Mouse (Mus musculus) thymus, adult 2 months (tissue): ENCODE measurements around the gene Tdrd5.

ENCODE experiments used
- CTCF ChIP-seq: fragments of 200-500 bp; IDR thresholded peaks from 2 replicates; pipeline ENCODE4 v1.5.1; 2012; ENCODE audit warnings: mild to moderate bottlenecking, control low read depth, low read length, moderate library complexity, borderline replicate concordance; ENCODE audit not compliant: control insufficient read depth, poor library complexity, insufficient read depth; ENCODE audit errors: extremely low read depth
- POLR2A ChIP-seq: fragments of 200-500 bp; IDR thresholded peaks from 2 replicates; pipeline ENCODE4 v1.6.1; 2012; ENCODE audit warnings: mild to moderate bottlenecking, low read length, control low read depth, moderate library complexity; ENCODE audit not compliant: control insufficient read depth, poor library complexity, insufficient read depth; ENCODE audit errors: extremely low read depth

DNA sequence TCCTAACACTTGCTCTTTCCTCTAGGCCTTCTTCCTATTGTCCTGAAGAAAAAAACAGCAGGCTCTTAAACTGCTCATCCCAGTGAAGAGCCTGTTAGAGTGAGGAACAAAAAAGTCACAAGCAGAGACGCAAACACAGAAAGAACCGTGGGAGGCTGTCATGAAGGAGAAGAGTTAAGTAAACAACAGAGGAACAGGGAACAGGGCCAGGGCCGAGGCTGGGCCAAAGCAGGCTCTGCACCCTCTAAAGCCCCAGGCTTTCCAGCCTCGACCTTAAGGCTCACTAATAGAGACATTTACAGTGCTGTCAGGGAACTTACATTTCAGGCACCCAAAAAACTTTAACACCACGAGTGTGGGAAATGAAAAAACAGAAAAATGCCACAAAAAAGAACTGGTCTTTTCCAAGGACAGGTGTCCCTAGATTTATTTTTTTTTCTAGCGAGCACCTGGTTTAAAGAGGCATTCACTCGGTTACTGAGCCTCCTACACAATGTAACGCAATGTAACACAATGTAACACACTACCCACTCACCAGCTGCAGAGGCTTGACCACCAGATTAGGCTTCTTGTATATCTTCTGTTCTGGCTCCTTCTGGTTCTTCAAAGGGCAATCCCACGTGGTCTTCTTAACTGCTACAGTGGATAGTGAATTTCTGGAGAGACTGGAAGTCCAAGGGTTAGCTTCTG lies 18.5 kb downstream of the Tdrd5 start:
- TF ChIP-seq POLR2A (no peak), CTCF (no peak)
